Mouse (Mus musculus) ES-Bruce4 (cell line): ENCODE data around the gene Mars. TPM values are rescaled to one million over a fixed set of nuclear protein-coding genes. Genes with fewer than 3 reads are reported as not detected.
A peak's percentile ranks its signal among the peaks of the same experiment; 100 is the strongest.

ENCODE experiments used
- H3K27ac ChIP-seq: 2 replicates; pipeline ENCODE4 v1.5.1; 2012; ENCODE audit warnings: low read length, inconsistent platforms; ENCODE audit not compliant: insufficient read depth
- H3K27me3 ChIP-seq: 2 replicates; pipeline ENCODE4 v1.6.1; 2012; ENCODE audit warnings: mild to moderate bottlenecking, low read length, inconsistent platforms; ENCODE audit not compliant: control insufficient read depth, poor library complexity, insufficient read depth, severe bottlenecking
- H3K36me3 ChIP-seq: 2 replicates; pipeline ENCODE4 v1.6.1; 2012; ENCODE audit warnings: inconsistent platforms, mild to moderate bottlenecking, low read length, moderate library complexity; ENCODE audit not compliant: control insufficient read depth, poor library complexity, insufficient read depth, severe bottlenecking
- H3K4me1 ChIP-seq: one replicate; pipeline ENCODE4 v1.8.1; 2011; ENCODE audit warnings: low read length; ENCODE audit not compliant: control insufficient read depth, insufficient read depth
- H3K4me3 ChIP-seq: 2 replicates; pipeline ENCODE4 v1.5.1; 2011; ENCODE audit warnings: low read depth, mild to moderate bottlenecking, low read length
- H3K9ac ChIP-seq: 2 replicates; pipeline ENCODE4 v1.6.1; 2012; ENCODE audit warnings: low read depth, mild to moderate bottlenecking, inconsistent platforms; ENCODE audit not compliant: poor library complexity, severe bottlenecking
- H3K9me3 ChIP-seq: replicated peaks from 2 replicates; pipeline ENCODE4 v1.6.1; 2012; ENCODE audit warnings: mild to moderate bottlenecking, low read length, inconsistent platforms; ENCODE audit not compliant: control insufficient read depth, poor library complexity, insufficient read depth, severe bottlenecking
- CTCF ChIP-seq: IDR thresholded peaks from one replicate; pipeline ENCODE4 v1.8.1; 2011; ENCODE audit warnings: low read depth, low read length
- EP300 ChIP-seq: IDR thresholded peaks from 2 replicates; pipeline ENCODE4 v1.6.1; 2011; ENCODE audit warnings: low read depth, low read length; ENCODE audit not compliant: insufficient read depth
- POLR2A ChIP-seq: IDR thresholded peaks from one replicate; pipeline ENCODE4 v1.8.1; 2011; ENCODE audit warnings: low read length; ENCODE audit not compliant: insufficient read depth
- polyA plus RNA-seq: library from polyadenylated mRNA; stranded (reverse); fragments of >200 nt; gene quantifications from 2 replicates; pipeline ENCODE4 v1.2.4, GENCODE M21; 2011; ENCODE audit warnings: low read depth; ENCODE audit not compliant: missing spikeins, insufficient read depth, insufficient read length

Mars gene
- polyA plus RNA-seq, 1 experiment: 136 TPM

GRCm38 (mm10) chr10:127264971-127265370 lies 46.6 kb downstream of the Mars start:
- TF ChIP-seq EP300 (no peak), CTCF (no peak), POLR2A (no peak)
- Histone ChIP-seq H3K4me1 (peaks cover 6% of the 10 kb centered on the region), H3K27ac (no peak overlapping the region), H3K4me3 (no peak overlapping the region), H3K9ac (no peak overlapping the region), H3K36me3 (no peaks in the 10 kb centered on the region), H3K9me3 (no peaks in the 10 kb centered on the region), H3K27me3 (no peaks in the 10 kb centered on the region)

GRCm38 (mm10) chr10:127264336-127264735 lies 47.2 kb downstream of the Mars start:
- TF ChIP-seq CTCF (no peak), POLR2A (no peak), EP300 (no peak)
- Histone ChIP-seq H3K27me3 (no peaks in the 10 kb centered on the region), H3K27ac (peak overlapping the region; percentile 26; the same call in 1 of the 2 replicates), H3K36me3 (no peaks in the 10 kb centered on the region), H3K9me3 (no peaks in the 10 kb centered on the region), H3K4me1 (peaks cover 6% of the 10 kb centered on the region), H3K4me3 (no peak overlapping the region), H3K9ac (no peak overlapping the region)

- Histone ChIP-seq H3K36me3 (no peaks in the 10 kb centered on the region), H3K4me1 (peaks cover 6% of the 10 kb centered on the region), H3K9ac (no peak overlapping the region), H3K9me3 (no peaks in the 10 kb centered on the region), H3K27me3 (no peaks in the 10 kb centered on the region), H3K4me3 (no peak overlapping the region), H3K27ac (0 out of 2 replicates have a peak overlapping the region, but pooled peaks have one; percentile 26)
- TF ChIP-seq CTCF (no peak), POLR2A (no peak), EP300 (no peak)
Observed at GRCm38 (mm10) chr10:127263631-127264030, 48.0 kb downstream of the Mars start.

GRCm38 (mm10) chr10:127262548-127263398 lies 48.8 kb downstream of the Mars start, which contains the start of gene Kif5a:
TSS of gene Kif5a (minus strand) at chr10:127263348.
- H3K27ac ChIP-seq: peak within 1 kb of the TSS; percentile 45; the same call in 1 of the 2 replicates
- no peaks in the 10 kb centered on the region for H3K36me3 ChIP-seq
- peak within 1 kb of the TSS; percentile 88 for H3K4me3 ChIP-seq
- H3K9me3 ChIP-seq: no peaks in the 10 kb centered on the region
- H3K4me1 ChIP-seq: peaks cover 6% of the 10 kb centered on the region
- no peak for TF ChIP-seq CTCF
- peak; percentile 35 for TF ChIP-seq POLR2A
- peak within 1 kb of the TSS; percentile 3; the same call in 1 of the 2 replicates for H3K9ac ChIP-seq
- H3K27me3 ChIP-seq: no peaks in the 10 kb centered on the region

- Histone ChIP-seq H3K36me3 (no peaks in the 10 kb centered on the region), H3K4me1 (peaks cover 6% of the 10 kb centered on the region), H3K9ac (no peak overlapping the region), H3K27me3 (no peaks in the 10 kb centered on the region), H3K27ac (peak overlapping the region; percentile 45; the same call in 1 of the 2 replicates), H3K9me3 (no peaks in the 10 kb centered on the region), H3K4me3 (peak overlapping the region; percentile 88; the same call in 1 of the 2 replicates)
- TF ChIP-seq POLR2A (no peak), CTCF (no peak), EP300 (no peak)
Observed at GRCm38 (mm10) chr10:127261706-127262547, 49.7 kb downstream of the Mars start.
